Mouse (Mus musculus) gastrocnemius, postnatal 25 days (tissue): ENCODE data around the gene Hmox2. TPM values are rescaled to one million over a fixed set of nuclear protein-coding genes. Genes with fewer than 3 reads are reported as not detected.
"Not testable (repeated sequence)": the region's sequence is repeated elsewhere in the genome, so short reads cannot be mapped to it uniquely, and the experiment has no call there.

Source experiments
- DNase-seq: peaks from one replicate; pipeline ENCODE4 v3.0.0; 2022
- total RNA-seq, 2 experiments: library from RNA; stranded (reverse); gene quantifications; 1 replicate in 1 of 2; 2 replicates in 1 of 2; pipeline ENCODE4 v1.2.3; 2021

Hmox2 gene
- total RNA-seq, 2 experiments from 2014 or later, result 31.3 to 34.5 TPM

GRCm38 (mm10) chr16:4725266-4725665 is 895 bp upstream of the Hmox2 start:
- no peak for DNase-seq

GRCm38 (mm10) chr16:4726528-4727128 is 467 bp downstream of the Hmox2 start:
- DNase-seq, result no peak

GRCm38 (mm10) chr16:4727526-4727925 is 1.4 kb downstream of the Hmox2 start:
- DNase-seq, result no peak

DNA sequence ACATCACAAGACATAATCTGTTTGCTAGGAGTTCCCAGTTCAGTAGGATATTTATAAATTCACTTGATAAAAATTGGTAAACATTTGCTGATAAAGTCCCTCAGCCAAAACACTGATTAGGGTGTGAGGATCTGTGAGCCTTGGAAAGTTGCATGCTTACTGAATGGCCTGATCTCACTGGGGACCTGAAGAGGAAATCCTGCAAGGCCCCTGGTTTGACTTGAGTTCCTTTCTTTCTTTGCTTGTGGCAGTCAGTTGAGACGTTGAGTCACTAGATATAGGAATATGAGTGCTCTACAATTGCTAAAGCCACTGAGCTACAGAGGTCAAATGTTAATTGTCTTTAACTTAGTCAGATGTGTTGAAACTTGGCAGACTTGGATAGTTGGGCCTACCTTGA is 1.8 kb downstream of the Hmox2 start:
- DNase-seq, result no peak

GRCm38 (mm10) chr16:4730776-4731358 is 4.7 kb downstream of the Hmox2 start:
- DNase-seq, result no peak

DNA sequence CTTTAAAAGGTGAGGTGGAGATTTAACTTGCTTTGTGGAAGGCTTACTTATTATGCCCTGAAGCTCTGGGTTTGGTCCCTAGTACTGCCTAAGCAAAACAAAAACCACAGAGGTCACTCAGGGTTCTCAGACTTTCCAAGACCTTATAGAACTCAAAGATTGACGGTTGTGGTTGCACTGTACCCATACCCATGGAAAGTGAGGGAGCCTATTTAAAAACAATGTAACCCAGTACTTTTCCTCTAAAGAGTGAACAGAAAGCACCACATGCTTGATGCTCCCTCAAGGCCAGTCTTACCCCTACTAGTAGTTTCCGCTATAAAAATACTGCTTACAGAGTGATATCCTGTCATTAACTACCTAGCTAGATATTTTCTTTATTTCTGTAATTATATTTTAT is 10.1 kb downstream of the Hmox2 start:
- no peak for DNase-seq

DNA sequence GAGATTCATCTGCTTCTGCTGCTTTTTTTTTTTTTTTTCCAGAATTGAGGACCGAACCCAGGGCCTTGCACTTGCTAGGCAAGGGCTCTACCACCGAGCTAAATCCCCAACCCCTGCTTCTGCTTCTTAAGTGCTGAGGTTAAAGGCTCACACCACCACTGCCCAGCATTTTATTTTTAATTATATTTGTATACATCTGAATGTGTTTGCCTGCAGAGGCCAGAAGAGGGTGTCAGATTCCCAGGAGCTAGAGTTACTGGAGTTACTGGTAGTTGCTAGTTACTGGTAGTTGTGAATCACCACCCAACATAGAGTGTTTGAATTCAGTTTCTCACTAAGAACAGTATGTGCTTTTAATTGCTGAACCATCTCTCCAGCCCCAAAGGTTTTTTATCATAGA is 13.8 kb downstream of the Hmox2 start:
- no peak for DNase-seq

- no peak for DNase-seq
Observed at GRCm38 (mm10) chr16:4742186-4742585, 16.0 kb downstream of the Hmox2 start.

- DNase-seq, result no peak
Observed at GRCm38 (mm10) chr16:4752155-4752554, 26.0 kb downstream of the Hmox2 start.

DNA sequence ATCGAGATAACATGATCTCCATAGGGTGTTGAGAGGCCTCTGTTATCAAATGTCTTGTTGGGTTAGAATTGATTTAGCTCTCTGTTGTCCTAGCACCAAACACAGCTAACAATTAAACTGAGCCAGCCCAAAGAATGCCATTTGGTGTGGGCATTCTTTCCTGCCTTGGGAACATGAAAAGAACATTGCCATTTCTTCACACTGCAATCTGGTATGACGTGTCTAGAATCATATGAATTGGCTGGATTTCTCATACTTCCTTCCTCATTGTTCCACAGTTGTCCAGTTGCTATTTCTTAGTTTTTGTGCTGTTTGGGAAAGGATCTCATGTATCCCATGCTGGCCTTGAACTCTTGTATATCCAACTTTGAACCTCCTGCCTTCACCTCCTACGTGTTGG is 27.9 kb downstream of the Hmox2 start:
- DNase-seq, result no peak

- not testable (repeated sequence) for DNase-seq
Observed at GRCm38 (mm10) chr16:4756660-4757335, 30.6 kb downstream of the Hmox2 start.

- no peak for DNase-seq
Observed at GRCm38 (mm10) chr16:4762437-4762836, 36.3 kb downstream of the Hmox2 start.

- no peak for DNase-seq
Observed at GRCm38 (mm10) chr16:4763276-4763675, 37.1 kb downstream of the Hmox2 start.

- no peak for DNase-seq
Observed at GRCm38 (mm10) chr16:4765852-4766251, 39.7 kb downstream of the Hmox2 start.

GRCm38 (mm10) chr16:4767012-4767790 is 41.0 kb downstream of the Hmox2 start:
- DNase-seq, result peak; percentile 45

DNA sequence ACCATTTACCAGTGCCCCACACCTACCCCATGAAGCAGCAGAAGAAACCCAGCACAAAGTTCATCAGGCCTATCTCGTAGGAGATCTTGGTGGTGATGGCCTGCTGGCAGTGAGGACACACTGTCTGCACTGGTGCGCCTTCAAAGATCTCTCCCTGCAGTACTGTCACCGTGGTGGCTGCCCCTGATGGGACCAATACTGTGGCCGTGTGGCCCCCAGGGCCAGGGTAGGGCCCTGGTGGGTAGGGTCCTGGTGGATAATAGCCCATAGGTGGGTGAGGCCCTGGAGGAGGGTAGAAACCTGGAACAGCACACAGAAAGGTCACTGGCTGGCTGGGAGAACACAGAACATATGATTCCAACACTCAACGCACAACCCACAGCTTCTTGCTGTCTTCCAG is 42.6 kb downstream of the Hmox2 start:
- no peak for DNase-seq

DNA sequence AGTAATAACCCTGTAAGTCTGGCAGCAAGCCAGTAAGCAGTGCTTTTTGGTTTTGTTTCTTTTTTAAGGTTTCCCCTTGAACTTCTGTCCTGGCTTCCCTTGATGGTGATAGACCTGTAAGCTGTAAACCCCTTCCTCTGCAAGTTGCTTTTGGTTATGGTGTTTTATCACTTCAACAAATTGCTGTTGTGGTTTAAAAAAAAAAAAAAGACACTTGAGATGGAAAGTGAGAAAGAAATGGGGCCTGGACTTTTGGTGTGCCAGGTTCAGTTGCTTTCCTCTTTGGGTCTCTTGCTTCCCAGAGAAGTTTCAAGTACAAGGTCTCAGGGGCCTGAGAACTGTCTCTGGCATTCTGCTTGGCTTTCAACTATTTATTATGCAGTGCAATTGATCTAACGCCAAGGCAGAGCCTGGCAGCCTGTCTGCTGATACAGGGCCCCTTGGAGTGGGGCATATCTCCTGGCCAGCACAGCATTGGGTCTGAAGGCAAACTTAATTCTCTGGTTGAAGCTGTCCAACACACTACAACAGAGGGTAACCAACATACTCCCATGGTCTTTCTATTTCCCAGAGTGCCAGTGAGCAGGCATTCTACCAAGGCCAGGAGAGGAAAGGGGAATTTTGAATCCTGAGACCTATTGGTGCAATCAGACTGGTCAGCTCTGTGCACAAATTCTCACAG is 47.3 kb downstream of the Hmox2 start:
- peak; percentile 35 for DNase-seq

DNA sequence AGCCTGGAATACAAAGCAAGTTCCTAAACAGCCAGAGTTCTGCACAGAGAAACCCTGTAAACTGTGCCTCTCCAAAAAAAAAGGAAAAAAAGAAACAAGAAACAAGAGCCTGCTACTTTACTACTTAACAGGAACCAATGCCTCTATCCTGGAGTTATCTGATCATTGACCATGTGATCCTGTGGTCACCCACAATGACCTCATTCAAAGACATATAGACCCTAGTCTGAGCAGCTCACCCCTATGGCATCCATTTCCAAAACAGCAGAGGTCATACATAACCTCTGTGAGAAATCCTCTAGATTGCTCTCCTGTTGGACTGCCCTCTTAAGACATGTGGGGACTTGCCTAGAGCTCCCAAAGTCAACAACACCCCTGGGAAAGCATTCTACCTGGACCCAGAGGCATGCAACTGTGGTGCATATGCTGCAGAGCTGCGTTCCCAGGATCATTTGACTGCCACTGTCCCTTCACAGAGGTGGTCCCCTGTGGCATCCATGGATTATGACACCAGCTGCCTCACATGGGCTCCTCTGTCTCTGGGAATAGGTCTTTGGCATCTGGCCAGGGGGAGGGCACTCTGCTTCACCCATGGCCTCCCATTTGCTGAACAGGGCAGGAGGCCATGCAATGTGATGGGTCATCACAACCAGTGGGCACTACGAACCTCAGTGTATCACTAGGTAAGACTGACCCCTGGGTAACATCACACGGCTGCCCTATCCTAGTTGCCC is 51.2 kb downstream of the Hmox2 start:
- DNase-seq, result no peak

GRCm38 (mm10) chr16:4777905-4778609 is 51.9 kb downstream of the Hmox2 start:
- DNase-seq, result no peak

- DNase-seq, result no peak
Observed at GRCm38 (mm10) chr16:4778940-4779339, 52.8 kb downstream of the Hmox2 start.
